Mouse (Mus musculus) lung, postnatal 25 days (tissue): ENCODE results near the gene Rps6ka1.
"Not testable (repeated sequence)": the region's sequence is repeated elsewhere in the genome, so short reads cannot be mapped to it uniquely, and the experiment has no call there.

Experiments used
- DNase-seq: peaks from one replicate; pipeline ENCODE4 v3.0.0; 2022; ENCODE audit warnings: low spot score

Gene Rps6ka1

GRCm38 (mm10) chr4:133863795-133864379, 23.7 kb downstream of the Rps6ka1 start:
- DNase-seq = no peak

- DNase-seq = no peak
Observed at GRCm38 (mm10) chr4:133857527-133857926, 30.1 kb downstream of the Rps6ka1 start.

- no peak for DNase-seq
Observed at GRCm38 (mm10) chr4:133854621-133855020, 33.0 kb downstream of the Rps6ka1 start.

- no peak for DNase-seq
Observed at GRCm38 (mm10) chr4:133853630-133854029, 34.0 kb downstream of the Rps6ka1 start.

- no peak for DNase-seq
Observed at GRCm38 (mm10) chr4:133846625-133847024, 41.0 kb downstream of the Rps6ka1 start.

- DNase-seq = no peak
Observed at GRCm38 (mm10) chr4:133845060-133845459, 42.5 kb downstream of the Rps6ka1 start.

GRCm38 (mm10) chr4:133844209-133844841, 43.3 kb downstream of the Rps6ka1 start:
- DNase-seq = no peak

- no peak for DNase-seq
Observed at GRCm38 (mm10) chr4:133842992-133843737, 44.4 kb downstream of the Rps6ka1 start.

- not testable (repeated sequence) for DNase-seq
Observed at GRCm38 (mm10) chr4:133841756-133842483, 45.7 kb downstream of the Rps6ka1 start.

- peak; percentile 77 for DNase-seq
Observed at GRCm38 (mm10) chr4:133841035-133841434, 46.6 kb downstream of the Rps6ka1 start.

- DNase-seq = no peak
Observed at GRCm38 (mm10) chr4:133840501-133840900, 47.1 kb downstream of the Rps6ka1 start.

GRCm38 (mm10) chr4:133839385-133839826, 48.2 kb downstream of the Rps6ka1 start:
- no peak for DNase-seq

- DNase-seq = no peak
Observed at GRCm38 (mm10) chr4:133836575-133836974, 51.0 kb downstream of the Rps6ka1 start.

GRCm38 (mm10) chr4:133835211-133835610, 52.4 kb downstream of the Rps6ka1 start:
- DNase-seq = no peak

- DNase-seq = peak; percentile 60
Observed at GRCm38 (mm10) chr4:133832945-133833874, 54.4 kb downstream of the Rps6ka1 start.

- no peak for DNase-seq
Observed at GRCm38 (mm10) chr4:133830453-133830852, 57.1 kb downstream of the Rps6ka1 start.

GRCm38 (mm10) chr4:133829281-133830070, 58.1 kb downstream of the Rps6ka1 start:
- peak; percentile 80 for DNase-seq

GRCm38 (mm10) chr4:133827887-133828794, 59.5 kb downstream of the Rps6ka1 start:
- no peak for DNase-seq

- no peak for DNase-seq
Observed at GRCm38 (mm10) chr4:133827354-133827753, 60.2 kb downstream of the Rps6ka1 start.
